Mouse (Mus musculus) liver, adult 2 months (tissue): ENCODE measurements around the gene Slc9a9. TPM values are rescaled to one million over a fixed set of nuclear protein-coding genes. Genes with fewer than 3 reads are reported as not detected.

ENCODE experiments used
- DNase-seq: peaks from one replicate; pipeline ENCODE4 v3.0.0-alpha.2; 2011; ENCODE audit warnings: low read depth, low spot score; ENCODE audit errors: extremely low read depth
- H3K27ac ChIP-seq: fragments of 200-500 bp; replicated peaks from 2 replicates; pipeline ENCODE4 v1.5.1; 2012; ENCODE audit warnings: low read depth, mild to moderate bottlenecking, control low read depth, inconsistent platforms, low read length; ENCODE audit not compliant: insufficient read depth
- H3K27me3 ChIP-seq: fragments of 200-500 bp; 2 replicates; pipeline ENCODE4 v1.6.1; 2012; ENCODE audit warnings: mild to moderate bottlenecking, moderate library complexity, low read length, inconsistent platforms; ENCODE audit not compliant: control insufficient read depth, insufficient read depth
- H3K36me3 ChIP-seq: fragments of 200-500 bp; 2 replicates; pipeline ENCODE4 v1.6.1; 2012; ENCODE audit warnings: low read length, inconsistent platforms; ENCODE audit not compliant: control insufficient read depth, insufficient read depth
- H3K4me1 ChIP-seq: fragments of 200-500 bp; 2 replicates; pipeline ENCODE4 v1.6.1; 2011; ENCODE audit warnings: low read length; ENCODE audit not compliant: control insufficient read depth, insufficient read depth
- H3K4me3 ChIP-seq: fragments of 200-500 bp; 2 replicates; pipeline ENCODE4 v1.5.1; 2011; ENCODE audit warnings: low read depth, mild to moderate bottlenecking, control low read depth, low read length, moderate library complexity; ENCODE audit not compliant: insufficient read depth
- H3K79me2 ChIP-seq: fragments of 200-500 bp; 2 replicates; pipeline ENCODE4 v1.6.1; 2012; ENCODE audit warnings: inconsistent platforms, mild to moderate bottlenecking, low read length, moderate library complexity; ENCODE audit not compliant: control insufficient read depth, insufficient read depth
- H3K9ac ChIP-seq: fragments of 200-500 bp; 2 replicates; pipeline ENCODE4 v1.6.1; 2012; ENCODE audit warnings: low read depth, mild to moderate bottlenecking, control low read depth, inconsistent platforms, low read length
- CTCF ChIP-seq: fragments of 200-500 bp; IDR thresholded peaks from 2 replicates; pipeline ENCODE4 v1.5.1; 2011; ENCODE audit warnings: low read depth, low read length, control low read depth
- POLR2A ChIP-seq: fragments of 200-500 bp; IDR thresholded peaks from 2 replicates; pipeline ENCODE4 v1.6.1; 2011; ENCODE audit warnings: low read length, control low read depth; ENCODE audit not compliant: insufficient read depth; ENCODE audit errors: extremely low read depth
- WGBS: fragments of 180-500 bp; shearing (Covaris S2); methylation state at CpG from one replicate; pipeline ENCODE4 v1.1.7; 2018; 5-methylcytosine and 5-hydroxymethylcytosine counted together
- polyA plus RNA-seq: library from polyadenylated mRNA; depleted of rRNA; stranded (reverse); fragments of >200 nt; gene quantifications from 2 replicates; pipeline ENCODE4 v1.2.3, GENCODE M21; 2012
- total RNA-seq: library from RNA; depleted of rRNA; stranded (reverse); fragments of >200 nt; gene quantifications from 2 replicates; pipeline ENCODE4 v1.2.3, GENCODE M21; 2014

Gene Slc9a9
- total and polyA plus RNA-seq, 2 experiments: 1.7 to 6.0 TPM

GRCm38 (mm10) chr9:94821268-94821667 is 151.6 kb downstream of the Slc9a9 start:
- Histone ChIP-seq H3K4me3 (no peak overlapping the region), H3K4me1 (no peaks in the 10 kb centered on the region), H3K9ac (no peak overlapping the region), H3K79me2 (no peaks in the 10 kb centered on the region), H3K36me3 (no peaks in the 10 kb centered on the region), H3K27me3 (no peaks in the 10 kb centered on the region), H3K27ac (no peak overlapping the region)
- WGBS: 89% methylated on average over 1 of the region's 1 CpGs
- TF ChIP-seq CTCF: no peak
- no peak for TF ChIP-seq POLR2A
- DNase-seq: no peak

GRCm38 (mm10) chr9:94833836-94834235 is 164.1 kb downstream of the Slc9a9 start:
- Histone ChIP-seq H3K36me3 (no peaks in the 10 kb centered on the region), H3K9ac (no peak overlapping the region), H3K27me3 (peaks cover 2% of the 10 kb centered on the region; the same call in 1 of the 2 replicates), H3K4me3 (no peak overlapping the region), H3K4me1 (no peaks in the 10 kb centered on the region), H3K79me2 (no peaks in the 10 kb centered on the region), H3K27ac (no peak overlapping the region)
- WGBS: 85% methylated on average over 1 of the region's 1 CpGs
- DNase-seq: no peak
- TF ChIP-seq POLR2A: no peak
- TF ChIP-seq CTCF: no peak

GRCm38 (mm10) chr9:94837384-94837783 is 167.7 kb downstream of the Slc9a9 start:
- Histone ChIP-seq H3K9ac (no peak overlapping the region), H3K27me3 (peaks cover 2% of the 10 kb centered on the region; the same call in 1 of the 2 replicates), H3K4me3 (no peak overlapping the region), H3K79me2 (no peaks in the 10 kb centered on the region), H3K36me3 (no peaks in the 10 kb centered on the region), H3K4me1 (no peaks in the 10 kb centered on the region), H3K27ac (no peak overlapping the region)
- 88% methylated on average over 15 of the region's 15 CpGs for WGBS
- no peak for TF ChIP-seq POLR2A
- no peak for TF ChIP-seq CTCF
- no peak for DNase-seq

GRCm38 (mm10) chr9:94838479-94839031 is 168.8 kb downstream of the Slc9a9 start:
- no peak for DNase-seq
- Histone ChIP-seq H3K27me3 (peaks cover 2% of the 10 kb centered on the region; the same call in 1 of the 2 replicates), H3K79me2 (no peaks in the 10 kb centered on the region), H3K27ac (no peak overlapping the region), H3K4me3 (no peak overlapping the region), H3K36me3 (no peaks in the 10 kb centered on the region), H3K4me1 (no peaks in the 10 kb centered on the region), H3K9ac (no peak overlapping the region)
- WGBS: 86% methylated on average over 8 of the region's 8 CpGs
- TF ChIP-seq POLR2A (no peak), CTCF (no peak)

- WGBS: 88% methylated on average over 11 of the region's 11 CpGs
Measured at GRCm38 (mm10) chr9:94839204-94839603, 169.5 kb downstream of the Slc9a9 start.

GRCm38 (mm10) chr9:94840398-94840797 is 170.7 kb downstream of the Slc9a9 start:
- H3K27ac ChIP-seq: no peak overlapping the region
- 74% methylated on average over 5 of the region's 5 CpGs for WGBS

More at GRCm38 (mm10) chr9:94839204-94839603, 169.5 kb downstream of the Slc9a9 start:
- no peaks in the 10 kb centered on the region for H3K36me3 ChIP-seq
- H3K27ac ChIP-seq: no peak overlapping the region
- peaks cover 2% of the 10 kb centered on the region; the same call in 1 of the 2 replicates for H3K27me3 ChIP-seq
- DNase-seq: no peak
- no peak overlapping the region for H3K9ac ChIP-seq
- H3K4me1 ChIP-seq: no peaks in the 10 kb centered on the region
- H3K4me3 ChIP-seq: no peak overlapping the region
- no peaks in the 10 kb centered on the region for H3K79me2 ChIP-seq
- no peak for TF ChIP-seq POLR2A
- TF ChIP-seq CTCF: no peak

More at GRCm38 (mm10) chr9:94840398-94840797, 170.7 kb downstream of the Slc9a9 start:
- H3K9ac ChIP-seq: no peak overlapping the region
- no peaks in the 10 kb centered on the region for H3K79me2 ChIP-seq
- no peak overlapping the region for H3K4me3 ChIP-seq
- H3K4me1 ChIP-seq: no peaks in the 10 kb centered on the region
- H3K27me3 ChIP-seq: peaks cover 2% of the 10 kb centered on the region; the same call in 1 of the 2 replicates
- H3K36me3 ChIP-seq: no peaks in the 10 kb centered on the region
- TF ChIP-seq CTCF: no peak
- TF ChIP-seq POLR2A: no peak
- DNase-seq: no peak
